Mouse (Mus musculus) kidney, adult 2 months (tissue): ENCODE measurements around the gene Fabp3. TPM values are rescaled to one million over a fixed set of nuclear protein-coding genes. Genes with fewer than 3 reads are reported as not detected.

ENCODE experiments used
- DNase-seq: peaks from one replicate; pipeline ENCODE4 v3.0.0; 2021
- H3K27ac ChIP-seq: fragments of 200-500 bp; 2 replicates; pipeline ENCODE4 v1.5.1; 2012; ENCODE audit warnings: low read depth, low read length, control low read depth, inconsistent platforms; ENCODE audit not compliant: insufficient read depth
- H3K27me3 ChIP-seq: fragments of 200-500 bp; replicated peaks from 2 replicates; pipeline ENCODE4 v1.6.1; 2012; ENCODE audit warnings: mild to moderate bottlenecking, moderate library complexity, low read length, inconsistent platforms; ENCODE audit not compliant: control insufficient read depth, insufficient read depth
- H3K36me3 ChIP-seq: fragments of 200-500 bp; 2 replicates; pipeline ENCODE4 v1.6.1; 2012; ENCODE audit warnings: mild to moderate bottlenecking, moderate library complexity, low read length, inconsistent platforms; ENCODE audit not compliant: control insufficient read depth, insufficient read depth
- H3K4me1 ChIP-seq: fragments of 200-500 bp; 2 replicates; pipeline ENCODE4 v1.6.1; 2011; ENCODE audit warnings: low read length; ENCODE audit not compliant: control insufficient read depth, insufficient read depth
- H3K4me3 ChIP-seq: fragments of 200-500 bp; 2 replicates; pipeline ENCODE4 v1.5.1; 2011; ENCODE audit warnings: mild to moderate bottlenecking, low read depth, low read length, control low read depth; ENCODE audit not compliant: insufficient read depth
- CTCF ChIP-seq: fragments of 200-500 bp; conservative IDR thresholded peaks from 2 replicates; pipeline ENCODE4 v1.5.1; 2011; ENCODE audit warnings: low read depth, mild to moderate bottlenecking, control low read depth, low read length, moderate library complexity, mixed read lengths; ENCODE audit not compliant: insufficient read depth, insufficient read length
- POLR2A ChIP-seq: fragments of 200-500 bp; IDR thresholded peaks from one replicate; pipeline ENCODE4 v1.6.1; 2011; ENCODE audit warnings: low read depth, low read length, control low read depth
- WGBS: fragments of 180-500 bp; shearing (Covaris S2); methylation state at CpG from one replicate; pipeline ENCODE4 v1.1.7; 2018; 5-methylcytosine and 5-hydroxymethylcytosine counted together
- polyA plus RNA-seq: library from polyadenylated mRNA; depleted of rRNA; stranded (reverse); fragments of >200 nt; gene quantifications from 2 replicates; pipeline ENCODE4 v1.2.3, GENCODE M21; 2012

Fabp3 gene
- polyA plus RNA-seq, 1 experiment: 321 TPM

GRCm38 (mm10) chr4:130295047-130295745 is 13.2 kb upstream of the Fabp3 start:
- Histone ChIP-seq H3K4me3 (no peak overlapping the region), H3K27me3 (no peaks in the 10 kb centered on the region), H3K27ac (no peak overlapping the region), H3K36me3 (no peaks in the 10 kb centered on the region), H3K4me1 (no peaks in the 10 kb centered on the region; the same call in 1 of the 2 replicates)
- TF ChIP-seq CTCF (no peak), POLR2A (no peak)
- 50% methylated on average over 23 of the region's 23 CpGs for WGBS
- no peak for DNase-seq

GRCm38 (mm10) chr4:130296243-130296965 is 12.0 kb upstream of the Fabp3 start:
- H3K27me3 ChIP-seq: no peaks in the 10 kb centered on the region
- WGBS: 89% methylated on average over 13 of the region's 13 CpGs
- no peak for DNase-seq
- TF ChIP-seq POLR2A (no peak), CTCF (no peak)
- no peak overlapping the region for H3K27ac ChIP-seq
- no peaks in the 10 kb centered on the region; the same call in 1 of the 2 replicates for H3K4me1 ChIP-seq
- no peaks in the 10 kb centered on the region for H3K36me3 ChIP-seq
- no peak overlapping the region for H3K4me3 ChIP-seq

- H3K27me3 ChIP-seq: no peaks in the 10 kb centered on the region
- H3K36me3 ChIP-seq: no peaks in the 10 kb centered on the region
- H3K27ac ChIP-seq: no peak overlapping the region
- TF ChIP-seq POLR2A: no peak
- peak; percentile 80 for TF ChIP-seq CTCF
- DNase-seq: no peak
- WGBS: 14% methylated on average over 13 of the region's 13 CpGs
- H3K4me3 ChIP-seq: no peak overlapping the region
- H3K4me1 ChIP-seq: no peaks in the 10 kb centered on the region; the same call in 1 of the 2 replicates
Observed at GRCm38 (mm10) chr4:130297123-130297529, 11.3 kb upstream of the Fabp3 start.

GRCm38 (mm10) chr4:130298877-130299628 is 9.3 kb upstream of the Fabp3 start:
- H3K4me3 ChIP-seq: no peak overlapping the region
- no peaks in the 10 kb centered on the region for H3K36me3 ChIP-seq
- no peaks in the 10 kb centered on the region for H3K27me3 ChIP-seq
- no peak overlapping the region for H3K27ac ChIP-seq
- no peak for DNase-seq
- no peaks in the 10 kb centered on the region; the same call in 1 of the 2 replicates for H3K4me1 ChIP-seq
- TF ChIP-seq POLR2A (no peak), CTCF (no peak)
- WGBS: 63% methylated on average over 11 of the region's 11 CpGs

- no peaks in the 10 kb centered on the region for H3K27me3 ChIP-seq
- TF ChIP-seq CTCF (no peak), POLR2A (no peak)
- no peaks in the 10 kb centered on the region; the same call in 1 of the 2 replicates for H3K4me1 ChIP-seq
- H3K27ac ChIP-seq: no peak overlapping the region
- H3K4me3 ChIP-seq: no peak overlapping the region
- WGBS: 68% methylated on average over 8 of the region's 8 CpGs
- H3K36me3 ChIP-seq: no peaks in the 10 kb centered on the region
- DNase-seq: no peak
Observed at GRCm38 (mm10) chr4:130299629-130300018, 8.8 kb upstream of the Fabp3 start.

- Histone ChIP-seq H3K4me1 (peaks cover 12% of the 10 kb centered on the region; the same call in 1 of the 2 replicates), H3K27ac (no peak overlapping the region), H3K27me3 (no peaks in the 10 kb centered on the region), H3K4me3 (no peak overlapping the region), H3K36me3 (no peaks in the 10 kb centered on the region)
- no peak for DNase-seq
- 68% methylated on average over 12 of the region's 12 CpGs for WGBS
- no peak for TF ChIP-seq POLR2A
- no peak for TF ChIP-seq CTCF
Observed at GRCm38 (mm10) chr4:130302285-130302870, 6.0 kb upstream of the Fabp3 start.

GRCm38 (mm10) chr4:130304746-130305145 is 3.6 kb upstream of the Fabp3 start:
- WGBS: 55% methylated on average over 3 of the region's 3 CpGs

More at GRCm38 (mm10) chr4:130304746-130305145, 3.6 kb upstream of the Fabp3 start:
- Histone ChIP-seq H3K4me1 (peaks cover 15% of the 10 kb centered on the region; the same call in 1 of the 2 replicates), H3K36me3 (no peaks in the 10 kb centered on the region), H3K4me3 (no peak overlapping the region), H3K27ac (no peak overlapping the region), H3K27me3 (no peaks in the 10 kb centered on the region)
- TF ChIP-seq CTCF (no peak), POLR2A (no peak)
- DNase-seq: no peak
